Comparison of ENCODE assay signal across 10 mouse cellular contexts in genomic region chr7:139218641-139219415, GRCm38 (mm10). TPM values are rescaled to one million over a fixed set of nuclear protein-coding genes. Genes with fewer than 3 reads are reported as not detected.
DNase-seq lines count a peak whose midpoint lies in the region; ATAC-seq and TF ChIP-seq lines count a peak whose summit lies in the region.
"Had no signal": no experiment of that assay in that cellular context is flagged by ENCODE, and none has a peak within 500 bp of the region (broad histone marks: within the 10 kb centered on the region; RNA-seq: fewer than 3 reads in every experiment).

No protein-coding gene starts in this region.

- TF ChIP-seq CTCF in lung, postnatal 0 days (IDR thresholded peaks at IDR 0.05): no peak
- no peak; the same call in 1 of the 2 replicates for TF ChIP-seq CTCF in bone marrow macrophage, adult 2 months (IDR thresholded peaks at IDR 0.05; ENCODE audit: low read depth, low read length)
- no peak for TF ChIP-seq CTCF in heart, adult 2 months (IDR thresholded peaks at IDR 0.05)
- no peak for TF ChIP-seq CTCF in forebrain, postnatal 0 days (IDR thresholded peaks at IDR 0.05; ENCODE audit: low read depth)

- H3K4me2 ChIP-seq in lung, embryonic 16.5 days (ENCODE audit: low read depth, low read length): no peak overlapping the region
- H3K4me2 ChIP-seq in lung, postnatal 0 days (replicated peaks; ENCODE audit: low read depth, low read length): no peak overlapping the region
- no peak overlapping the region for H3K4me2 ChIP-seq in forebrain, postnatal 0 days (ENCODE audit: low read depth)
- H3K4me2 ChIP-seq: embryonic facial prominence, embryonic 13.5 days; lung, embryonic 15.5 days had no signal

- no peak for ATAC-seq in lung, embryonic 16.5 days (ENCODE audit: low read depth)
- no peak for ATAC-seq in lung, postnatal 0 days
- no peak for ATAC-seq in erythroid progenitor cell, adult 5-6 weeks (replicated peaks; ENCODE audit: low FRiP score, poor library complexity, severe bottlenecking)
- no peak for ATAC-seq in forebrain, postnatal 0 days

- no peaks in the 10 kb centered on the region for H3K9me3 ChIP-seq in lung, embryonic 16.5 days (ENCODE audit: control insufficient read depth, low read length)
- no peaks in the 10 kb centered on the region for H3K9me3 ChIP-seq in lung, postnatal 0 days (ENCODE audit: low read length)
- no peaks in the 10 kb centered on the region for H3K9me3 ChIP-seq in forebrain, postnatal 0 days (ENCODE audit: low read length)
- H3K9me3 ChIP-seq: embryonic facial prominence, embryonic 13.5 days; lung, embryonic 15.5 days had no signal

- no peak for TF ChIP-seq EP300 in lung, postnatal 0 days (IDR thresholded peaks at IDR 0.05)
- TF ChIP-seq EP300 in heart, adult 2 months (IDR thresholded peaks at IDR 0.05; ENCODE audit: insufficient read depth, low read depth, low read length): no peak

- DNase-seq in lung, postnatal 0 days (ENCODE audit: low spot score): no peak
- DNase-seq in heart, adult 2 months: peak in 1 of 2 experiments; percentile 59
- DNase-seq in kidney, postnatal 14 days: peak; percentile 81
- DNase-seq in embryo, embryonic 11 days: no peak
- no peak for DNase-seq in forebrain, postnatal 0 days

- TF ChIP-seq POLR2A in bone marrow macrophage, adult 2 months (IDR thresholded peaks at IDR 0.05; ENCODE audit: borderline replicate concordance, low read depth, low read length): no peak
- TF ChIP-seq POLR2A in heart, adult 2 months (IDR thresholded peaks at IDR 0.05; ENCODE audit: insufficient read depth, low read depth, low read length): no peak

- WGBS in lung, embryonic 16.5 days: 42% methylated on average over 6 of the region's 6 CpGs
- 43% methylated on average over 6 of the region's 6 CpGs for WGBS in lung, postnatal 0 days
- WGBS in heart, adult 2 months: 17% methylated on average over 6 of the region's 6 CpGs
- WGBS in forebrain, postnatal 0 days: 82% methylated on average over 6 of the region's 6 CpGs

- no peak overlapping the region for H3K9ac ChIP-seq in lung, embryonic 16.5 days (ENCODE audit: low read length)
- no peak overlapping the region for H3K9ac ChIP-seq in lung, postnatal 0 days (replicated peaks; ENCODE audit: low read depth)
- no peak overlapping the region for H3K9ac ChIP-seq in heart, adult 2 months (ENCODE audit: low read depth, low read length)
- H3K9ac ChIP-seq in forebrain, postnatal 0 days: no peak overlapping the region
- H3K9ac ChIP-seq: embryonic facial prominence, embryonic 13.5 days; lung, embryonic 15.5 days had no signal

- no peaks in the 10 kb centered on the region for H3K79me2 ChIP-seq in heart, adult 2 months (replicated peaks; ENCODE audit: control insufficient read depth, insufficient read depth, low read length)

- H3K36me3 ChIP-seq in lung, embryonic 16.5 days (ENCODE audit: control insufficient read depth, insufficient read depth, low read length): no peaks in the 10 kb centered on the region
- no peaks in the 10 kb centered on the region for H3K36me3 ChIP-seq in lung, postnatal 0 days (ENCODE audit: insufficient read depth, low read length)
- no peaks in the 10 kb centered on the region for H3K36me3 ChIP-seq in heart, adult 2 months (ENCODE audit: control insufficient read depth, insufficient read depth, low read length)
- no peaks in the 10 kb centered on the region for H3K36me3 ChIP-seq in forebrain, postnatal 0 days (ENCODE audit: insufficient read depth)
- H3K36me3 ChIP-seq: embryonic facial prominence, embryonic 13.5 days; lung, embryonic 15.5 days had no signal

- intact Hi-C loops in heart, adult 2 months (cut with DNase I): no loop called here

- peaks cover 7% of the 10 kb centered on the region for H3K4me1 ChIP-seq in lung, embryonic 16.5 days (replicated peaks; ENCODE audit: control insufficient read depth, insufficient read depth, low read length)
- peaks cover 2% of the 10 kb centered on the region; the same call in 1 of the 2 replicates for H3K4me1 ChIP-seq in lung, postnatal 0 days (ENCODE audit: insufficient read depth, low read depth, low read length)
- peaks cover 54% of the 10 kb centered on the region for H3K4me1 ChIP-seq in bone marrow macrophage, adult 2 months (ENCODE audit: control insufficient read depth, insufficient read depth, low read length)
- H3K4me1 ChIP-seq in heart, adult 2 months (ENCODE audit: control insufficient read depth, insufficient read depth, low read length): peaks cover 14% of the 10 kb centered on the region
- H3K4me1 ChIP-seq in forebrain, postnatal 0 days (ENCODE audit: insufficient read depth): no peaks in the 10 kb centered on the region

- H3K4me3 ChIP-seq in lung, embryonic 16.5 days (ENCODE audit: low read length): no peak overlapping the region
- no peak overlapping the region for H3K4me3 ChIP-seq in lung, postnatal 0 days (ENCODE audit: low read depth, low read length)
- H3K4me3 ChIP-seq in bone marrow macrophage, adult 2 months (ENCODE audit: insufficient read depth, low read length): no peak overlapping the region
- no peak overlapping the region for H3K4me3 ChIP-seq in heart, adult 2 months
- H3K4me3 ChIP-seq in forebrain, postnatal 0 days (ENCODE audit: low read depth, low read length): no peak overlapping the region
- H3K4me3 ChIP-seq: embryonic facial prominence, embryonic 13.5 days; lung, embryonic 15.5 days had no signal

- H3K27ac ChIP-seq in lung, embryonic 16.5 days (ENCODE audit: low read length): peak overlapping the region; percentile 58
- H3K27ac ChIP-seq in lung, postnatal 0 days (ENCODE audit: low read length): no peak overlapping the region
- H3K27ac ChIP-seq in bone marrow macrophage, adult 2 months (ENCODE audit: insufficient read depth, low read depth, low read length): peak overlapping the region; percentile 88
- peak overlapping the region; percentile 9 for H3K27ac ChIP-seq in heart, adult 2 months
- H3K27ac ChIP-seq in forebrain, postnatal 0 days (ENCODE audit: low read depth, low read length): no peak overlapping the region
- H3K27ac ChIP-seq: embryonic facial prominence, embryonic 13.5 days; lung, embryonic 15.5 days had no signal

- H3K27me3 ChIP-seq in lung, embryonic 16.5 days (ENCODE audit: control insufficient read depth, insufficient read depth, low read depth, low read length): no peaks in the 10 kb centered on the region
- H3K27me3 ChIP-seq in lung, postnatal 0 days (replicated peaks; ENCODE audit: insufficient read depth, low read length): no peaks in the 10 kb centered on the region
- no peaks in the 10 kb centered on the region for H3K27me3 ChIP-seq in heart, adult 2 months (ENCODE audit: control insufficient read depth, insufficient read depth, low read length)
- H3K27me3 ChIP-seq in forebrain, postnatal 0 days (ENCODE audit: insufficient read depth, low read length): no peaks in the 10 kb centered on the region
- H3K27me3 ChIP-seq: embryonic facial prominence, embryonic 13.5 days; lung, embryonic 15.5 days had no signal

RNA-seq across cellular contexts. Expression of gene Stk32c, which starts 5.7 kb away (rescaled TPM):
- polyA plus RNA-seq in lung, embryonic 16.5 days (2015; fragmentation: Nextera tagmentation; extraction: Ambion mirVana): 0.18 TPM in 1 of 2 replicates, not detected in the other
- polyA plus RNA-seq in lung, postnatal 0 days (2015; fragmentation: Nextera tagmentation; extraction: Ambion mirVana): 0.06 TPM in 1 of 2 replicates, not detected in the other
- polyA plus RNA-seq in bone marrow macrophage, adult 2 months (2012; ENCODE audit: insufficient read depth, insufficient read length, missing spikeins): not detected in 2 replicates
- total RNA-seq in heart, adult 2 months (2021): under 1 TPM; 0.68 to 0.94 TPM
- 1.1 and 1.8 TPM in 2 replicates for polyA plus RNA-seq in heart, adult 2 months (2012; rRNA removed)
- not detected in 2 replicates for total RNA-seq in erythroid progenitor cell, adult 5-6 weeks (2015; ENCODE audit: low replicate concordance)
- total RNA-seq in erythroid progenitor cell, adult 5-6 weeks (2017; ENCODE audit: low replicate concordance): not detected in 2 replicates
- 26.3 and 30.7 TPM in 2 replicates for total RNA-seq in forebrain, postnatal 0 days (2014; rRNA removed)
- polyA plus RNA-seq in forebrain, postnatal 0 days (2015; fragmentation: Nextera tagmentation; extraction: Ambion mirVana): 1.7 and 2.8 TPM in 2 replicates

RNA-seq across cellular contexts. Expression of gene Lrrc27, which starts 6.0 kb away (rescaled TPM):
- 3.3 and 4.3 TPM in 2 replicates for polyA plus RNA-seq in lung, embryonic 16.5 days (2015; fragmentation: Nextera tagmentation; extraction: Ambion mirVana)
- 2.3 and 2.7 TPM in 2 replicates for polyA plus RNA-seq in lung, postnatal 0 days (2015; fragmentation: Nextera tagmentation; extraction: Ambion mirVana)
- polyA plus RNA-seq in bone marrow macrophage, adult 2 months (2012; ENCODE audit: insufficient read depth, insufficient read length, missing spikeins): 4.6 and 8.9 TPM in 2 replicates
- total RNA-seq in heart, adult 2 months (2021): 10 to 100 TPM; 18.9 to 20.6 TPM
- 12.7 and 13.3 TPM in 2 replicates for polyA plus RNA-seq in heart, adult 2 months (2012; rRNA removed)
- not detected in 2 replicates for total RNA-seq in erythroid progenitor cell, adult 5-6 weeks (2015; ENCODE audit: low replicate concordance)
- total RNA-seq in erythroid progenitor cell, adult 5-6 weeks (2017; ENCODE audit: low replicate concordance): 0.64 and 8.5 TPM in 2 replicates
- total RNA-seq in forebrain, postnatal 0 days (2014; rRNA removed): 2.5 and 8.1 TPM in 2 replicates
- polyA plus RNA-seq in forebrain, postnatal 0 days (2015; fragmentation: Nextera tagmentation; extraction: Ambion mirVana): 4.2 and 5.1 TPM in 2 replicates

RNA-seq across cellular contexts. Expression of gene Pwwp2b, which starts 29.5 kb away (rescaled TPM):
- polyA plus RNA-seq in lung, embryonic 16.5 days (2015; fragmentation: Nextera tagmentation; extraction: Ambion mirVana): 14.8 and 16.8 TPM in 2 replicates
- polyA plus RNA-seq in lung, postnatal 0 days (2015; fragmentation: Nextera tagmentation; extraction: Ambion mirVana): 23.6 and 27.5 TPM in 2 replicates
- 11.4 and 13.0 TPM in 2 replicates for polyA plus RNA-seq in bone marrow macrophage, adult 2 months (2012; ENCODE audit: insufficient read depth, insufficient read length, missing spikeins)
- total RNA-seq in heart, adult 2 months (2021): 10 to 100 TPM in 1 of 2 experiments, 1 to 10 TPM in 1; 8.9 to 10.2 TPM
- polyA plus RNA-seq in heart, adult 2 months (2012; rRNA removed): 6.8 and 7.5 TPM in 2 replicates
- 2.5 TPM in 1 of 2 replicates, not detected in the other for total RNA-seq in erythroid progenitor cell, adult 5-6 weeks (2015; ENCODE audit: low replicate concordance)
- 0.26 TPM in 1 of 2 replicates, not detected in the other for total RNA-seq in erythroid progenitor cell, adult 5-6 weeks (2017; ENCODE audit: low replicate concordance)
- 4.3 and 5.4 TPM in 2 replicates for total RNA-seq in forebrain, postnatal 0 days (2014; rRNA removed)
- polyA plus RNA-seq in forebrain, postnatal 0 days (2015; fragmentation: Nextera tagmentation; extraction: Ambion mirVana): 5.6 and 6.3 TPM in 2 replicates

Comparison
In these comparisons a context has a peak if more than half of its experiments do, and no peak if none do; other contexts are left out.
1. H3K27ac ChIP-seq: peak in lung, embryonic 16.5 days (single experiment), bone marrow macrophage, adult 2 months (single experiment) and heart, adult 2 months (single experiment); none in lung, postnatal 0 days (single experiment) and forebrain, postnatal 0 days (single experiment).